Mouse (Mus musculus): ENCODE results near the gene Serpina3f.
"Not testable (repeated sequence)": the region's sequence is repeated elsewhere in the genome, so short reads cannot be mapped to it uniquely, and the experiment has no call there.

Serpina3f gene

GRCm38 (mm10) chr12:104214445-104214753 lies at the start of gene Serpina3f:
Serpina3f (plus strand) TSS chr12:104214544.
- DNase-seq = no peak

DNA sequence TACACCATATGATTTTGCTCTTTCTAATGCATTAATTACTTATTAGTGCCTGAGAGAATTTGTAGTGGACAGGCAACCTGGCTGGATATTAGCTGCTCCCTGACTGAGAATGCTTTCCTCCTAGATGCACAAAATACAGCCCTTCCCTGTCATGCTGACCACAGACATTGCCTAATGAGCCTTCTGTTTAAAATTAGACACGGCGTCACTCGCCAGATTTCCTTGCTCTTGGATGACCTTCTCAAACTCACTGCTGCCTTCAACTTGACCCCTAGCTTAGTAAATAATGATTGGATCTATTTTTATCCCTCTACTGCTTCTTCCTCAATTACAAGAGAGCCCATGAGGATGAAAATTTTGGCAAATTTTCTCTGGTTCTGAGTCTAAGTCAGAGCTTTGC lies 39.6 kb upstream of the Serpina3f start:
- no peak for DNase-seq

DNA sequence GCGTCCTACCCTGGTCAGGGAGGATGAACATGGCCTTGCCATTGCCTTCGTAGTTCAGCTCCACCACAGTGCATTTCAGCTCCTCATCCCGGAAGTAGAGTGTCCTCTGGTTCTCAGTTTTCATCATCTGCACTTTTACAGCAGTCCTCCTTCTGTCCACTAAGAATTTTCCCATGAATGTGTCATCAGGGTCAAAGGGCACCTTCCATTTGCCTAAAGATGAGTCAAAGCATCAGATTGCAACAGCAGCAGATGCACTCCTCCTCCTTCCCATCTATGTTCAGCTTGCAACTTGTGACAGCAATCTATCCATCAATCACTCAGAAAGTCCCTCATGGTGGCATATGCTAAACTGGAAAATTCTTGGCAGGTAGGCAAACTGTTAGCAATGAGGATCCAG lies 38.7 kb upstream of the Serpina3f start:
- no peak for DNase-seq

DNA sequence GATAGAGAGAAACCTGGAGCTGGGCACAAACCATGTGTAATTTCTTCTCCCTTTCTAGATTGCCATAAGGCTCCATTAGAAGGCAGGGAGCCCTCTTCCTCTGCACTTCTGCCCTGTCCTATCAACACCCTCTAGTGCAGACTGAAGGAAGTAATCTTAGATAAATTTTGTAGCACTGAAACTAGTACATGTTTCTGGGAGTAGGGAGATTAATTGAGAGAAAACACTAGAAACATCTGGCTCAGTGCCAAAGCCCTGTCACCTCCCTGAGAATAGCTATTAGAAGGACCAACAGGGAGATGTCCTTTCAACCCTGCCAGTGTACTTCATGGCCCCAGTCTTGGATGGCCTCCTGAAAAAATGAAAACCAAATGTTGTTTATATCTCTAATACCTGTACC lies 35.8 kb upstream of the Serpina3f start:
- no peak for DNase-seq

GRCm38 (mm10) chr12:104178987-104179386 lies 35.4 kb upstream of the Serpina3f start:
- DNase-seq = no peak

GRCm38 (mm10) chr12:104185046-104185445 lies 29.3 kb upstream of the Serpina3f start:
- DNase-seq = no peak

DNA sequence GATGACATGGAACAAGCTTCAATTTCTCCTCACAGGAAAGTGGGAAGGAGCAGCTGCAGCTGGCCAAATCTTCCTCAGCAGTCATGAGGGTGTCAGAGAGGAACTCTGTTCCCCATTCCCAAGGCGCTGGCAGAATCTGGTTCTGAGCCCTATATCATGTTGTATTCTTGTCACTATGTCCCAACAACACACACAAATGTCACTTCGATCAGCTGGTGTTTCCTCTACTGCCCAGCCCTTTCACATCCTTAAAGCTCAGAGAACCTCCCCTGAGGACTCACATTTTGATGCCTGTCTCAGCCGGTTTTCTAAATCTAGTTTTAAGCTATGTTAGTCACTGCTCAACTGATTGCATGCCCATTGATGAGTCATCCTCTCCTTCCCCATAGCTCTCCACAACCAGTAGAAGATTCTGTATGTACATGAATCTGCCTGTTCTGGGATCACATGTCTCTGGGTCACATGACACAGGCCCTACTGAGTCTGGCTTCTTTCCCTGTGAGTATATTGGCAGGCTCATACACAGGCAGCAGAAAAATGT lies 28.2 kb upstream of the Serpina3f start:
- DNase-seq = no peak

DNA sequence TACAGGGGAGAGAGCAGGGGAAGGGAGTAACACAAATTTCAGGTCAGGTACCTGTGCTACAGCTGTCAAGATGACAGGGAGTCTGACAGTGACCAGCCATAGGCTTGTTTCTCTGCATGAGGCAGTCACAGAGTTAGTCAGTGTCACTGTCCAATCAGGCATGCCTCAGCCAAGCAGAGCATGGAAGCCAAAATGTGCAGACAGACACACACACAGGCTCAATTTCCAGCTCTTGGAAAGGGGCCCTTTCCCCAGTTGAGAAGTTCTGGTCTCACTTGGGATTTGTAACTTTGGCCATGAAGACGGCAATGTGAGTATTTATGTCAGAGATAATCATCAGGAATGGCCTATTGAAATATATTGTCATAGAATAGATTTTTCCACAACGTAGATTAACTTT lies 25.1 kb upstream of the Serpina3f start:
- DNase-seq = no peak

DNA sequence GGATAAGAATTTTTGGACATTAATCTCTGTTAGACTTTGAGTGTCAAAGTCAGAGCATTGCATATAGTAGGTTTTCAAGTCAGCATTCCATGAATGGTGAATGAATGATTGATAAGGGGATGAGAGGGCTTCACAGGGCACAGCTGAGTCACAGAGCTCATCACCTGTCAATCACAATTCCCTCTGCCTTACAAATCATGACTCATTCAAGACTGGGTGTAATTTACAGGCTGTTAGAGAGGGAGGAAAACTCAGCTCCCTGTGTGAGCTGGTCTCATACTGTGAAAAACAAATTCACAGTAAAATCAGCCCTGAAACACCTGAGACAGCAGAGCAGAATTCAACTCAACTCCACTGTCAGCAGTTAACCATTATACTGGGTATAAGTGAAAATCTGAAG lies 23.5 kb upstream of the Serpina3f start:
- DNase-seq = no peak

GRCm38 (mm10) chr12:104209149-104209548 lies 5.2 kb upstream of the Serpina3f start:
- DNase-seq = no peak

DNA sequence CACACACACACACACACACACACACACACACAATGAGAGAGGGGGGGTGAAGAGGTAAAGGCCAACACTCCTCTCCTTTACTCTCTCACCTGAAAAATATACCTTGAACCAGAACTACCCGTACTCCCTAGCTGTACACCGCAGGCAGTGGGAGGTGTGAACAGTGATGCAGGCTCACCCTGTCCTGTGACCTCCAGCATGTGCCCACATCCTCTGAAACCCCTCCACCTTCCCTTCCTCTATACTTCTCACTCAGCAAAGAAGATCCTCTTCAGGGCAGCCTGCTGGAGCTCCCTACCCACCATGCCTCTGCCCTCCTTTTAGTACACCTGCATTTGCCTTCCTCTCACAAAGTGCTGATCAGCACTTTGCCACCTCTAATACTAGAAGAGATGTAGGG lies 4.5 kb upstream of the Serpina3f start:
- no peak for DNase-seq

GRCm38 (mm10) chr12:104213689-104214444 lies 477 bp upstream of the Serpina3f start:
- DNase-seq = no peak

DNA sequence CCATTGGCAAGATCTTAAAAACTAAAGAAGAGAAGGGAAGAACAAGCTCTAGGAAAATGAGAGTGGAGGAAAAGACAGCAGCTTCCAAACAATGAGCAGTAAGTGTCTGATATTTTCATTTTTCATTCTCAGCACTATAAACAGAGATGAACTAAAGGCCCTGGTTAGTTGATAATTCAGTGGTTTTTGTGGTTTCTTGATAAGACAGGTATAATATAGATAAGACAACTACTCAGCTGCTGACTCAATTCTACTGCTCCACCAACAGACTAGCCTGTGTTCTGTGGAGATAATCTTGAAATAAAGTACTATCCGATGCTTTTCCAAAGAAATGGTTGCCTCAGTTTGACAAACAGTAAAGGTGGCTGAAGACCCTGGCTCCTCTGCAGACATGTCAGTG lies 905 bp downstream of the Serpina3f start:
- no peak for DNase-seq

DNA sequence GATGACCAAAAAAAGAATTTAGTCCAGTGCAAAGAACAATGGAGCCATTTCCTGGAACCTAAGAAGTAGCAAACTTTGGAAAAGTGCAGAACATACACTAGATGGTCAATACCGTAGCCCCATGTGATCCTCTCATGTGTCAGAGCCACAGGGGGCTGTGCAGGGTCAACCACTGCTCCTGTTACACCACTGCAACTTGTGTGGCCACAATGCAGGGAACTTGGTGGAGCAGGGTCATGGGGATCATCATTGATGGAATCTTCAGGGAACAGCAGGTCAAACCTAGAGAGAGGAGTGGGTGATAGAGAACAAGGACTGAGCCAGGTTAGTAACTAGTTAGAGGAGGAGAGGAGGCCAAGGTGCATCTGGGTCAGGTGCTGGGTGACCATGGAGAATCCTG lies 7.3 kb downstream of the Serpina3f start:
- no peak for DNase-seq

DNA sequence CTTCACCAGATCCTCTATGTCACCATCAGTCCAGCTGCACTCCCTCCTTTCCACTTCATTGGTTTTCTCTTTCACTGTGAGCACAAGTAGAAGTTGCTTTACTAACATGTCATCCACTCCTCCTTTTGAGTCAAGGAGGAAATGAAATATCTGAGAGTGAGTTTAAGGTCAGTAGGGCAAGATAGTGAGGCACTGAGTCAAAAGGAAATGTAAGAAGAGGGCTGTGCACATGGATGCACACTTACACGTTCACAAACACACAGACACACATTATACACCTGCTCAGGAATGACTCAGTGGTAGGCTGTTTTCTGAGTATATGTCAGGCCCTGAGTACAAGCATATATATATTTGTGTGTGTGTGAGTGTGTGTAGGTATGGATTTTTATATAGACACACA lies 9.3 kb downstream of the Serpina3f start:
- DNase-seq = no peak

DNA sequence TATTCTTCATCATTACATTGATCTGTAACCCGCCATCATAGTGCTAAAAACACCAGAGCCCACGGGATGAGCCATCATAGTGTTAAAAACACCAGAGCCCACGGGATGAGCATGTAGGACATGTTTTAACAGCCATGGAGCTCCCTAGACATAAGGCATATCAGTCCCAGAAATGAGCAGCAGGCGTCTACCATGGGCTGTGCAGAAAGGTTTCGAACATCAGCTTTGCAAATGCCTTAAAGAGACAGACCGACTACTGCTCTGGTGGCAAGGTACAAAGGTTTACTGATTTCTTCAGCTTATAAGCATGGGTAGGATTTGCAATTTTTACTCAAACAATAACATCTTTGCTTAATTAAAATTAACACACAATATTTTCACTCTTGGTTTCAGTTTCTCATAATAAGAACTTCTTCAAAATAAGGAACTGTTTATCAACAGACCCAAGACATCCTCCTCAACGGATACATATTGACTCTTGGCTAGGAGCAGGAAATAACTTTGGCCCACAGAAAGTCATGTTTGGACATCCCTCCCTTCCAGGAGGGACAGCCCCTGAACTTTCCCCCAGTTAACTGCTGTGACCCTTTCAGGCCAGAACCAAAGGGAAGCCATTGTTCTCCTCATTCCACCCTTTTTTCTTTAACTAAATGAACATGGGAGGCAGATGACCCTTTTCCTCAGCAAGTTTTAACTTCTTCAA lies 10.4 kb downstream of the Serpina3f start:
- no peak for DNase-seq

GRCm38 (mm10) chr12:104230762-104231161 lies 16.4 kb downstream of the Serpina3f start:
- no peak for DNase-seq

DNA sequence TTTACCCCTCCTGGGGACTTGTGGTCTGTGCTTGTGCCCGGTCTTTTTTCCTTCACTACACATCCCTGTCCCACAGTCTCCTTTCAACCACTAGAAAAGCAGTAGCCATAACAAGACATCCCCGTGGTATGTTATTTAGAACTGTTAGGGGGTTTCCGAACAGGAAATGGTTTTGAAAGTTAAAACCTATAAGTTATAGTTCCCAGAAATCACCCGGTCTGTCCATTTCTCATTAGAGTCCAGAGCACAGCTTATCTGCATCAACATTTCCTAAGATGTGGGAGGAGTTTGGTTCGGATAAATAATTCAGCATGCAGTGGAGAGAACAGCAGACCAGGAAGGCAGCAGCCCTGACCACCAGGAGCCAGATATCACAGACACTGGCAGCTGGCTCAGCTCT lies 21.6 kb downstream of the Serpina3f start, which contains the start of gene Serpina3g:
Serpina3g (plus strand) TSS at position 331 of the 400 bp plus-strand sequence.
- DNase-seq = no peak

- not testable (repeated sequence) for DNase-seq
Observed at GRCm38 (mm10) chr12:104238048-104238447, 23.7 kb downstream of the Serpina3f start.

DNA sequence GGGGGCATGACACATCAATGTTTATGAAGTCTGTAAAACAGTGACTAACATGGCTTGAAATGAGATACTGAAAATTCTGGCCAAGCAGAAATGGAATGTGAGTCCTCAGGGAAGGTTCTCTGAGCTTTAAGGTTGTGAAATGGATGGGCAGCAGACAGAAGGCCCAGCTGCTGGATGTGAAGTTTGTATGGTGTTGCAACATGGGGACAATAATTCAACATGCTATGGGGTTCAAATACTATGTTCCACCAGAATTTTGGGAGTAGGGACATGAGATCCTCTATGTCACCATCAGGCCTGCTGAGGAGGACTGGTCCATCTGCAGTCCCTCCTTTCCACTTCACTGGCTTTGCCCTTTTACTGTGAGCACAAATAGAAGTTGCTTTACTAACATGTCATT lies 29.0 kb downstream of the Serpina3f start:
- DNase-seq = no peak

DNA sequence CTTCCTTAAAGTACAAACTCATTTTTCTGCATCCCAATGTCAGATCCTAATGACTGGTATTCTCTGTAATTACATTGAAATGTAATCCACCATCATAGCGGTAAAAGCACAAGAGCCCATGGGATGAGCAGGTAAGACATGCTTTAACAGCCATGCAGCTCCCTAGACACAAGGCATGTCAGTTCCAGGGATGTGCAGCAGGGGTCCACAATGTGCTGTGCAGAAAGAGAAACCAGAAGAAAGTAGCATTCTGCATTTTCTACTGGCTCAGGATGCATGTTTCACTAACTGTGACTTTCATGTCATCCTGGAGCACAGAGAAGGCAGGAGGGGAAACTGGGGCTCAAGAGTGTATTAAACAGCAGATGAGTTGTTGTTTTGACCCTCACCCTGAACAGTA lies 30.7 kb downstream of the Serpina3f start:
- DNase-seq = no peak

GRCm38 (mm10) chr12:104245595-104245994 lies 31.3 kb downstream of the Serpina3f start:
- DNase-seq = no peak

DNA sequence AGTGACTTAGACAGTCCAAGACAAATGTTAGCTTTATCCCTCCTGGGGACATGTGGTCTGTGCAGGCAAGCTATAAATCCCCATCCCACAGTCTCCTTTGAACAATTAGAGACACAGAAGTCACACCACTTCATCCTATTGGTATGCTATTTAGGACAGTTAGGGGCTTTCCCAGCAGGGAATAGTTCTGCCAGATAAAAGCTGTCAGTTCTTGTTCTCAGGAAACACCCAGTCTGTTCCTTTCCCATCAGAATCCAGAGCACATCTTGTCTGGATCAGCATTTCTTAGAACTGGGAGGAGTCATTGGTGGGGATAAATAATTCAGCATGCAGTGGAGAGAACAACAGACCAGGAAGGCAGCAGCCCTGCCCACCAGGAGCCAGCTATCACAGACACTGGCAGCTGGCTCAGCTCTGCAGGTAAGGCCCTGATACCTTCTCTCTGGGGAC lies 33.2 kb downstream of the Serpina3f start:
- DNase-seq = no peak

- no peak for DNase-seq
Observed at GRCm38 (mm10) chr12:104248231-104248630, 33.9 kb downstream of the Serpina3f start.

All from cerebellum, adult 11 months (tissue).